Mouse (Mus musculus) heart, embryonic 12.5 days (tissue): ENCODE data around the gene Fnip1. TPM values are rescaled to one million over a fixed set of nuclear protein-coding genes. Genes with fewer than 3 reads are reported as not detected.
"Not testable (repeated sequence)": the region's sequence is repeated elsewhere in the genome, so short reads cannot be mapped to it uniquely, and the experiment has no call there.

Source experiments
- ATAC-seq: fragments of 200-750 bp; cut with Nextera tagmentation; 2 replicates; pipeline ENCODE4 v1.8.0; 2017; ENCODE audit warnings: moderate TSS enrichment, moderate library complexity; ENCODE audit not compliant: insufficient number of reproducible peaks, low FRiP score
- H3K27ac ChIP-seq: fragments of 300-500 bp; sonication (generic); 2 replicates; pipeline ENCODE4 v1.5.1; 2016; ENCODE audit warnings: mild to moderate bottlenecking, moderate library complexity; ENCODE audit not compliant: poor library complexity, severe bottlenecking
- H3K27me3 ChIP-seq: fragments of 300-500 bp; sonication (generic); replicated peaks from 2 replicates; pipeline ENCODE4 v1.6.1; 2016; ENCODE audit warnings: mild to moderate bottlenecking, moderate library complexity
- H3K36me3 ChIP-seq: fragments of 300-500 bp; sonication (generic); 2 replicates; pipeline ENCODE4 v1.6.1; 2016; ENCODE audit warnings: mild to moderate bottlenecking, moderate library complexity
- H3K4me1 ChIP-seq: fragments of 300-500 bp; sonication (generic); replicated peaks from 2 replicates; pipeline ENCODE4 v1.6.1; 2016; ENCODE audit warnings: mild to moderate bottlenecking
- H3K4me2 ChIP-seq: fragments of 300-500 bp; sonication (generic); 2 replicates; pipeline ENCODE4 v1.6.1; 2016; ENCODE audit warnings: mild to moderate bottlenecking, moderate library complexity
- H3K4me3 ChIP-seq: fragments of 300-500 bp; sonication (generic); 2 replicates; pipeline ENCODE4 v1.5.1; 2016; ENCODE audit warnings: mild to moderate bottlenecking
- H3K9ac ChIP-seq: fragments of 300-500 bp; sonication (generic); 2 replicates; pipeline ENCODE4 v1.6.1; 2016; ENCODE audit warnings: mild to moderate bottlenecking, moderate library complexity
- H3K9me3 ChIP-seq: fragments of 300-500 bp; sonication (generic); replicated peaks from 2 replicates; pipeline ENCODE4 v1.6.1; 2016; ENCODE audit warnings: mild to moderate bottlenecking, moderate library complexity
- WGBS: fragments of 180-500 bp; shearing (Covaris S2); methylation state at CpG from one replicate; pipeline ENCODE4 v1.1.7; 2016; 5-methylcytosine and 5-hydroxymethylcytosine counted together
- polyA plus RNA-seq: library from polyadenylated mRNA; unstranded; fragments of >200 nt; fragmentation: Nextera tagmentation; extraction: Ambion mirVana; gene quantifications from 2 replicates; pipeline ENCODE4 v1.2.1, GENCODE M21; 2016

Fnip1 gene
- polyA plus RNA-seq, 1 experiment from 2014 or later: 10.4 TPM

- H3K36me3 ChIP-seq: no peaks in the 10 kb centered on the region
- no peak overlapping the region for H3K4me3 ChIP-seq
- no peak overlapping the region for H3K4me2 ChIP-seq
- H3K27me3 ChIP-seq: no peaks in the 10 kb centered on the region
- H3K9ac ChIP-seq: no peak overlapping the region
- 63% methylated on average over 2 of the region's 2 CpGs for WGBS
- no peak for ATAC-seq
- 0 out of 2 replicates have a peak, but pooled peaks cover 5% of the 10 kb centered on the region for H3K4me1 ChIP-seq
- no peaks in the 10 kb centered on the region for H3K9me3 ChIP-seq
- no peak overlapping the region for H3K27ac ChIP-seq
These were observed 10.9 kb upstream of the Fnip1 start for GRCm38 (mm10) chr11:54427138-54427537.

GRCm38 (mm10) chr11:54427695-54428352 is 10.2 kb upstream of the Fnip1 start:
- Histone ChIP-seq H3K27me3 (no peaks in the 10 kb centered on the region), H3K36me3 (no peaks in the 10 kb centered on the region), H3K4me1 (0 out of 2 replicates have a peak, but pooled peaks cover 5% of the 10 kb centered on the region), H3K9ac (no peak overlapping the region), H3K9me3 (no peaks in the 10 kb centered on the region), H3K4me2 (no peak overlapping the region), H3K27ac (no peak overlapping the region), H3K4me3 (no peak overlapping the region)
- WGBS: 63% methylated on average over 12 of the region's 12 CpGs
- no peak for ATAC-seq

GRCm38 (mm10) chr11:54429224-54429623 is 8.8 kb upstream of the Fnip1 start:
- no peaks in the 10 kb centered on the region for H3K9me3 ChIP-seq
- no peaks in the 10 kb centered on the region for H3K27me3 ChIP-seq
- no peak overlapping the region for H3K9ac ChIP-seq
- H3K4me2 ChIP-seq: no peak overlapping the region
- H3K4me1 ChIP-seq: 0 out of 2 replicates have a peak, but pooled peaks cover 5% of the 10 kb centered on the region
- H3K4me3 ChIP-seq: no peak overlapping the region
- no peaks in the 10 kb centered on the region for H3K36me3 ChIP-seq
- no peak for ATAC-seq
- no peak overlapping the region for H3K27ac ChIP-seq
- 84% methylated on average over 2 of the region's 2 CpGs for WGBS

GRCm38 (mm10) chr11:54435797-54436196 is 2.2 kb upstream of the Fnip1 start:
- 93% methylated on average over 1 of the region's 1 CpGs for WGBS
- no peak overlapping the region for H3K9ac ChIP-seq
- no peaks in the 10 kb centered on the region for H3K27me3 ChIP-seq
- peaks cover 11% of the 10 kb centered on the region; the same call in 1 of the 2 replicates for H3K4me1 ChIP-seq
- H3K36me3 ChIP-seq: no peaks in the 10 kb centered on the region
- no peak overlapping the region for H3K4me2 ChIP-seq
- H3K4me3 ChIP-seq: no peak overlapping the region
- no peak for ATAC-seq
- no peak overlapping the region for H3K27ac ChIP-seq
- H3K9me3 ChIP-seq: no peaks in the 10 kb centered on the region

GRCm38 (mm10) chr11:54437310-54437822 is 633 bp upstream of the Fnip1 start:
- H3K4me2 ChIP-seq: peak overlapping the region; percentile 57
- peaks cover 7% of the 10 kb centered on the region; the same call in 1 of the 2 replicates for H3K4me1 ChIP-seq
- H3K4me3 ChIP-seq: peak overlapping the region; percentile 82
- H3K9me3 ChIP-seq: no peaks in the 10 kb centered on the region
- H3K9ac ChIP-seq: peak overlapping the region; percentile 67; the same call in 1 of the 2 replicates
- H3K27ac ChIP-seq: no peak overlapping the region
- WGBS: 48% methylated on average over 8 of the region's 8 CpGs
- no peaks in the 10 kb centered on the region for H3K27me3 ChIP-seq
- no peaks in the 10 kb centered on the region for H3K36me3 ChIP-seq
- ATAC-seq: no peak

- Histone ChIP-seq H3K27me3 (no peaks in the 10 kb centered on the region), H3K4me2 (peak overlapping the region; percentile 76), H3K36me3 (no peaks in the 10 kb centered on the region), H3K9me3 (no peaks in the 10 kb centered on the region), H3K27ac (peak overlapping the region; percentile 91), H3K4me1 (peaks cover 13% of the 10 kb centered on the region; the same call in 1 of the 2 replicates), H3K9ac (peak overlapping the region; percentile 95), H3K4me3 (peak overlapping the region; percentile 82)
- ATAC-seq: peak; percentile 86
- WGBS: under 1% methylated on average over 43 of the region's 47 CpGs
These were observed 375 bp downstream of the Fnip1 start for GRCm38 (mm10) chr11:54438366-54438781.

- H3K4me3 ChIP-seq: peak overlapping the region; percentile 82
- peak overlapping the region; percentile 76 for H3K4me2 ChIP-seq
- no peak for ATAC-seq
- no peaks in the 10 kb centered on the region for H3K27me3 ChIP-seq
- H3K4me1 ChIP-seq: peaks cover 16% of the 10 kb centered on the region; the same call in 1 of the 2 replicates
- H3K27ac ChIP-seq: peak overlapping the region; percentile 91; the same call in 1 of the 2 replicates
- 14% methylated on average over 11 of the region's 11 CpGs for WGBS
- no peaks in the 10 kb centered on the region for H3K36me3 ChIP-seq
- H3K9me3 ChIP-seq: no peaks in the 10 kb centered on the region
- peak overlapping the region; percentile 95 for H3K9ac ChIP-seq
These were observed 1.1 kb downstream of the Fnip1 start for GRCm38 (mm10) chr11:54438991-54439690.

GRCm38 (mm10) chr11:54439691-54440029 is 1.7 kb downstream of the Fnip1 start:
- WGBS: 61% methylated on average over 3 of the region's 3 CpGs
- Histone ChIP-seq H3K4me2 (peak overlapping the region; percentile 76), H3K4me3 (peak overlapping the region; percentile 82), H3K27me3 (no peaks in the 10 kb centered on the region), H3K36me3 (no peaks in the 10 kb centered on the region), H3K9me3 (no peaks in the 10 kb centered on the region), H3K4me1 (peaks cover 16% of the 10 kb centered on the region; the same call in 1 of the 2 replicates), H3K27ac (no peak overlapping the region), H3K9ac (no peak overlapping the region)
- no peak for ATAC-seq

GRCm38 (mm10) chr11:54450757-54451156 is 12.8 kb downstream of the Fnip1 start:
- H3K9ac ChIP-seq, H3K4me1 ChIP-seq, ATAC-seq, H3K4me3 ChIP-seq, H3K27ac ChIP-seq, H3K4me2 ChIP-seq, H3K27me3 ChIP-seq, H3K36me3 ChIP-seq, H3K9me3 ChIP-seq: not testable (repeated sequence)
- 80% methylated on average over 3 of the region's 3 CpGs for WGBS

- 87% methylated on average over 1 of the region's 1 CpGs for WGBS
- H3K36me3 ChIP-seq: no peaks in the 10 kb centered on the region
- H3K4me2 ChIP-seq: no peak overlapping the region
- H3K27me3 ChIP-seq: no peaks in the 10 kb centered on the region
- H3K9me3 ChIP-seq: no peaks in the 10 kb centered on the region
- H3K27ac ChIP-seq: no peak overlapping the region
- no peak overlapping the region for H3K9ac ChIP-seq
- H3K4me1 ChIP-seq: 0 out of 2 replicates have a peak, but pooled peaks cover 3% of the 10 kb centered on the region
- H3K4me3 ChIP-seq: no peak overlapping the region
- no peak for ATAC-seq
These were observed 16.5 kb downstream of the Fnip1 start for GRCm38 (mm10) chr11:54454516-54454915.

GRCm38 (mm10) chr11:54456875-54457274 is 18.9 kb downstream of the Fnip1 start:
- no peak overlapping the region for H3K4me3 ChIP-seq
- no peak overlapping the region for H3K9ac ChIP-seq
- WGBS: 57% methylated on average over 2 of the region's 2 CpGs
- ATAC-seq: no peak
- H3K27me3 ChIP-seq: no peaks in the 10 kb centered on the region
- no peak overlapping the region for H3K27ac ChIP-seq
- no peaks in the 10 kb centered on the region for H3K9me3 ChIP-seq
- 0 out of 2 replicates have a peak, but pooled peaks cover 3% of the 10 kb centered on the region for H3K4me1 ChIP-seq
- H3K4me2 ChIP-seq: no peak overlapping the region
- H3K36me3 ChIP-seq: no peaks in the 10 kb centered on the region
